Mouse (Mus musculus) adrenal gland, adult 2 months (tissue): ENCODE data around the gene Gm20929. TPM values are rescaled to one million over a fixed set of nuclear protein-coding genes. Genes with fewer than 3 reads are reported as not detected.
"Not testable (repeated sequence)": the region's sequence is repeated elsewhere in the genome, so short reads cannot be mapped to it uniquely, and the experiment has no call there.

Experiments used
- DNase-seq: peaks from one replicate; pipeline ENCODE4 v3.0.0; 2021
- long read RNA-seq: library from polyadenylated mRNA; stranded (forward); transcript quantifications from one replicate; pipeline ENCODE4 v2.0.0, GENCODE M21; 2021
- polyA plus RNA-seq: library from polyadenylated mRNA; depleted of rRNA; stranded (reverse); fragments of >200 nt; gene quantifications from 2 replicates; pipeline ENCODE4 v1.2.3, GENCODE M21; 2012; rRNA removed
- total RNA-seq, 2 experiments: library from RNA; stranded (reverse); gene quantifications; 2 replicates each; pipeline ENCODE4 v1.2.3; 2021

Gene Gm20929
- total RNA-seq (not detected), polyA plus RNA-seq (not detected in 2 replicates)
- long read RNA-seq = 0 reads

GRCm38 (mm10) chrY:53843649-53844048 lies at the start of gene Gm20929:
TSS of gene Gm20929 (plus strand) at chrY:53843949.
- DNase-seq = not testable (repeated sequence)
